Mouse (Mus musculus) cerebellum, postnatal 14 days (tissue): Measurements from ENCODE around the gene Asna1.
A peak's percentile ranks its signal among the peaks of the same experiment; 100 is the strongest.

Experiments
- DNase-seq, 2 experiments: peaks; one replicate each; pipeline ENCODE4 v3.0.0; 2021; ENCODE audit warnings: mixed read lengths in 2 of 2

The Asna1 gene

GRCm38 (mm10) chr8:85025098-85025932, at the start of gene Asna1:
Gene Asna1 (minus strand): TSS chr8:85025281.
- peak; percentile 88 to 89 for DNase-seq

GRCm38 (mm10) chr8:85074617-85075016, 49.5 kb upstream of the Asna1 start:
- DNase-seq = no peak

GRCm38 (mm10) chr8:85074167-85074566, 49.1 kb upstream of the Asna1 start:
- DNase-seq = no peak

- DNase-seq = no peak
Measured at GRCm38 (mm10) chr8:85073041-85073612, 48.0 kb upstream of the Asna1 start.

GRCm38 (mm10) chr8:85072364-85072929, 47.4 kb upstream of the Asna1 start:
- no peak for DNase-seq

GRCm38 (mm10) chr8:85071514-85072281, 46.6 kb upstream of the Asna1 start, which contains the start of gene Dhps:
Gene Dhps (plus strand): TSS chr8:85071757.
- DNase-seq = peak; percentile 91 to 92

GRCm38 (mm10) chr8:85071041-85071440, 46.0 kb upstream of the Asna1 start:
- DNase-seq = peak in 1 of 2 experiments; percentile 29

GRCm38 (mm10) chr8:85067982-85068381, 42.9 kb upstream of the Asna1 start, which contains the start of gene Gm5741:
Gene Gm5741 (minus strand): TSS chr8:85067982.
- DNase-seq = peak; percentile 41 to 64

- no peak for DNase-seq
Measured at GRCm38 (mm10) chr8:85067155-85067554, 42.1 kb upstream of the Asna1 start.

- DNase-seq = no peak
Measured at GRCm38 (mm10) chr8:85065213-85065612, 40.1 kb upstream of the Asna1 start.

GRCm38 (mm10) chr8:85062603-85063002, 37.5 kb upstream of the Asna1 start:
- no peak for DNase-seq

- DNase-seq = peak; percentile 93 to 95
Measured at GRCm38 (mm10) chr8:85059879-85060616, 35.0 kb upstream of the Asna1 start, which contains the start of gene Fbxw9. Gene Fbxw9 (plus strand): TSS chr8:85060055.

- no peak for DNase-seq
Measured at GRCm38 (mm10) chr8:85057367-85057766, 32.3 kb upstream of the Asna1 start.

- DNase-seq = no peak
Measured at GRCm38 (mm10) chr8:85043619-85044018, 18.5 kb upstream of the Asna1 start.

- DNase-seq = peak; percentile 59 to 62
Measured at GRCm38 (mm10) chr8:85037681-85038531, 12.8 kb upstream of the Asna1 start.

- DNase-seq = no peak
Measured at GRCm38 (mm10) chr8:85037366-85037680, 12.2 kb upstream of the Asna1 start.

- DNase-seq = peak; percentile 91 to 94
Measured at GRCm38 (mm10) chr8:85036718-85037365, 11.8 kb upstream of the Asna1 start, which contains the start of gene Tnpo2. Gene Tnpo2 (plus strand): TSS chr8:85036915.

GRCm38 (mm10) chr8:85036381-85036717, 11.3 kb upstream of the Asna1 start:
- DNase-seq = no peak

GRCm38 (mm10) chr8:85035728-85036310, 10.7 kb upstream of the Asna1 start:
- peak in 1 of 2 experiments; percentile 40 for DNase-seq

- DNase-seq = no peak
Measured at GRCm38 (mm10) chr8:85035165-85035727, 10.2 kb upstream of the Asna1 start.
